Mouse (Mus musculus): ENCODE measurements around the gene Tada2b.

DNA sequence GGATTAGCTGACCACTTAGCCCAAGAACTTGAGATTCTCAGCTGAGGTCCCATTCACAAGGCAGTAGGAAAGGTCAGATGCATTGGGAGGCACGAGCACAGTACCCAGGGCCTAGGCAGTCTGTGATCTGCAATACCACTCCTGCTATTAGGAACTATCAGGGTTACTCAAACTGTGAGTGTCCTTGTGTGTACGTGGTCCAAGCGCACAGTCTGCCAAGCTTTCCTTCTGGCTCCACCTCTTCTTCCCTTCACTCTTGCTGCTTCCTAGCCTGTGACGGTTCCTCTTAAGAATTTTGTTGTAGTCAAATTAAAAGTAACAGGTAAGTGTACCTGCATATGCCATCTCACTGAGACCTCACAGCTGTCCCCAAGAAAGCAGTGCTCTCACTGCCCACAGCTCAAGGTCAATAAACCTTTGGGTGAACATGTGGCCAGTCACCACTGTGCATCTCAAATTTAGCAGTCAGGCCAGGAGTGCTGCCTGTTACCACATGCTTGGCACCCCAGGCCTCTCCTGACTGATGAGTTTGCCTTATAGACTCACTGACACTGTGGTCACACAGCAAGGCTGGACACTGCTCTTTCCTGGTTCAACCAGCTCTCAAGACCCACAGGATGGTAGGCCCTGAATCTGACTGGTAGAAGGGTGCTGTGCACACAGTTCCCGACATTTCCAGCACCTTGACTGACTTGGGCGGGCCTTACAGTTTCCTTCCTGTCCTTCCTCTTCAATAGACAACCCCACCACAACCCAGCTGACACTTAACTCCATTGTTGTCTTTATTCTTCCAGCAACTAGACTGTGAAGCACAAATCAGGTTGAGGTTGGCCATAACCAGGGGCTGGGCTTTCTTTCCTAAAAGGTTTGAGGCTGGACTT, 5.3 kb downstream of the Tada2b start:
- no peak for TF ChIP-seq EP300 (optimal IDR thresholded peaks at IDR 0.05)
- TF ChIP-seq CTCF (IDR thresholded peaks at IDR 0.05; ENCODE audit: low read depth), result no peak
